Mouse (Mus musculus) megakaryocyte, embryonic 14.5 days (primary cell): ENCODE measurements at regions not wholly inside any gene's neighbourhood (a gene's known extent, or its start where the extent isn't known, plus 50 kb on each side); places are given as distances from the start of the nearest gene placed in this dataset.

Experiments
- FLI1 ChIP-seq: IDR thresholded peaks from 2 replicates; pipeline ENCODE4 v1.6.1; 2012; ENCODE audit warnings: low read length, inconsistent platforms, mixed read lengths
- GATA1 ChIP-seq: IDR thresholded peaks from 3 replicates; pipeline ENCODE4 v1.6.1; 2012; ENCODE audit warnings: mixed read lengths, low read length, inconsistent platforms, borderline replicate concordance

DNA sequence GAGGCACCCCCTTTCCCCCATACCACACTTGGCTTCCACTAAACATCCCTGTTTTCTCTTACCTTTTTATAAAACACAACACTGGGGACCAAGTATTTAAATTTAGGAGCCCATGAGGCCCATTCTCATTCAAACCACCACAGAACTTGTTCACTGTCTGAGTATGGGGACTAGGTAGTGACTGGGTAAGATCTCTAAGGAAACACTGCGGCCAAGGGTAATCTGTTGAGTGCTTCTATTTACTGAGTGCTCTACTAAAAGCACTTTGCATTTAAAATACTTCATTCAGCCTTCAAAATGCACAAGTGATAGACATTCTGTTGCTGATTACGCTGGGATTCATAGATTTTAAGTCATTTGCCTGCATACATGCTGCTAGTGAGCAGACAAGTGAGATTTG lies 141.4 kb upstream of the Trim24 start:
- TF ChIP-seq GATA1 (no peak), FLI1 (no peak)
